Mouse (Mus musculus) G1E (cell line): ENCODE data around the gene Wdr53.

Experiments
- CTCF ChIP-seq: IDR thresholded peaks from 2 replicates; pipeline ENCODE4 v1.5.1; 2012; ENCODE audit warnings: low read depth, low read length, inconsistent platforms, mixed read lengths
- GATA1 ChIP-seq: IDR thresholded peaks from 2 replicates; pipeline ENCODE4 v1.6.1; 2012; ENCODE audit warnings: borderline replicate concordance, low read length, inconsistent platforms, mixed read lengths
- GATA2 ChIP-seq: IDR thresholded peaks from 2 replicates; pipeline ENCODE4 v1.6.1; 2012; ENCODE audit warnings: low read depth, low read length, inconsistent platforms, borderline replicate concordance
- POLR2AphosphoS5 ChIP-seq: IDR thresholded peaks from 2 replicates; pipeline ENCODE4 v1.6.1; 2012; ENCODE audit warnings: low read depth, low read length, inconsistent platforms; ENCODE audit not compliant: insufficient replicate concordance
- TAL1 ChIP-seq: conservative IDR thresholded peaks from 2 replicates; pipeline ENCODE4 v1.6.1; 2012; ENCODE audit warnings: low read depth, low read length, inconsistent platforms, mixed read lengths

GRCm38 (mm10) chr16:32221803-32222202, 25.2 kb upstream of the Wdr53 start:
- TF ChIP-seq GATA1 (no peak), CTCF (no peak), GATA2 (no peak), TAL1 (no peak), POLR2AphosphoS5 (no peak)
